Mouse (Mus musculus) frontal cortex, adult 2 months (tissue): ENCODE measurements at regions not wholly inside any gene's neighbourhood (a gene's known extent, or its start where the extent isn't known, plus 50 kb on each side); places are given as distances from the start of the nearest gene placed in this dataset.

Experiments used
- DNase-seq, 2 experiments: peaks; one replicate each; pipeline ENCODE4 v3.0.0; 2022; ENCODE audit warnings: low spot score in 1 of 2; ENCODE audit errors: extremely low spot score in 1 of 2

DNA sequence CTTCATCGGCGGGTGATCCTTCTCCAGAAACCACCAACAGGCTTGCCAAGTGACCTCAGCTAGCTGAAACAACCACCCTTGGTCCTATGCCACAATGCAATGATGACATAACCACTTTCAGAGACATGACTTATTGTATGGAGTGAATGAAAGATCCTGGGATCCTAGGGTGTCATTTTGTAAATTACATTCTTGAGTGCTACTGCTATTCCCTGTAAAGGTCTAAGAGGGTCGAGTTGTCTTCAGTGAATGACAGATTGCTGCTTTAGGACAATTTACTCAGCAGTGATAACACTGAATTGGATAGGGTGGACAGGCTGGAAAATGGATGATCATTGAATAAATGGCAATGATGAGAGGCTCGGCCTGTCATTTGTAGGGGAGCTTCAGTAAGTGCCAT lies 692.4 kb downstream of the Gm9008 start:
- no peak for DNase-seq

DNA sequence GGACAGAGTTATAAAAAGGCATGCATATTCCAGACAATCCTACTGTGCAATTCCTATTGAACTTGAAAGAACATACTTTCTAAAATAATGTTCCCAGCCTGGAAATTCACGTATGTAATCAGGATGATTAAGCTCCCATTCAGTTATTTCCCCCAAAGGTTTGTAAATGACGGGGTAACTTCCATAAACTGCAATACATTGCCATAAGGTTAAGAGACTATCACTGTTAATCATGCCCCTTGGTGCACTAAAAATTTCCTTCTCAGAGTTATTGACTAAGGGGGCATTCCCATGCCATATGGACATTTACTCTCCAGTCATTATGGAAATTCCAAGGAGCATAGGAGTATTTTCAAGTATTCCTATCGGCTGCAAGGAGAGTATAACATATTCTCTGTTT lies 697.6 kb downstream of the Gm9008 start:
- no peak for DNase-seq

DNA sequence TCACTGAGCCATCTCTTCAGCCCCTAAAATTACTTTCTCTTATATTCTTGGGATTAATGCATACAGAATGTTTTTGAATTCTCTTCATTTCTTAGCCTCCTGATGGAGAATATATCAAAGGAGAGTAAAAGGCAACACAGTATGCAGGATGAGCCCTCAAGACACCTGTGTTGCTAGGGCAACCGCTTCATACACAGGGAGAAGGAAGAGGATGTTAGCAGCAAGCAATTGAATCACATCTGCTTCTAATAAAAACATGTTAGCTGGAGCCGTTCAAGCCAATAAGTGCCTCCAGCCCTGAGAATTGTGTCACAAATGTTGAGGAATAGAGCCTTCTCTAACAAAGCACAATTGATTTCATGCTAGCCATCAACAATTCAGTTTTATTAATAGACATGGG lies 698.0 kb downstream of the Gm9008 start:
- DNase-seq: no peak

DNA sequence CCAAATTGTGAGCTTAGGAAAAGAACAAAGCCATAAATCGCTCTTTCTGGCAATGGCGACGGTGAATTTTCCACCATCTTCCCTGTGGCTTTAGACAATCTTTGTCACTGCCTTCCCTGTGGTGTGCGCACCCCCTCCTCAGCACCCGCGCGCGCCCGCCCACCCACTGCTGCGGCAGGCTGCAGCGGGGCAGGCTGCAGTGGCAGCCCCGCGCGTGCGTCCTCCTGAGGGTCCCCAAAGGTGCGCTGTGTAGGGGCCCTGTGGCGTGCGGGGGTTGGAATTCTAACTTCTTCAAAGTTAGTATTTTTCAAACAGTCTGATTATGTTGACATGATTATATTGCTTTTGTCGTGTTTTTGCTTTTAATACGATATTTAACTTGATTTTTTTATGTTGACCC lies 714.9 kb downstream of the Gm9008 start:
- no peak for DNase-seq

DNA sequence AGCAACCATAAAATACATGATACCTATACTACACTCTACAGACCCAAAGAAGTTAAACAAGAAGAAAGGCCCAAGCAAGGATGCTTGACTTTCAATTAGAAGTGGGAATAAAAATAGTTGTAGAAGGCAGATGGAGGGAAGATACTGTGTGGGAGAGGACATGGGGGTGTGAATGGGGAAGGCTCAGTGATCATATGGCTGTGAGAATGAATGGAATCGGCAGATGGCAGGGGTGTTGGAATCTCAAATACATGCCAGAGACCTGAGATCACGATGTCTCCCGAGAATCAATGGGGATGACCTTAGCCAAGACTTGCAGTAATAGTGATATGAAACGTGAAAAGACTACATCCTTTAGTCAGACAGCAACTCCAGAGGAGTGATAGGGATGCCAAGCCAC lies 734.5 kb downstream of the Gm9008 start:
- DNase-seq: peak in 1 of 2 experiments; percentile 13

DNA sequence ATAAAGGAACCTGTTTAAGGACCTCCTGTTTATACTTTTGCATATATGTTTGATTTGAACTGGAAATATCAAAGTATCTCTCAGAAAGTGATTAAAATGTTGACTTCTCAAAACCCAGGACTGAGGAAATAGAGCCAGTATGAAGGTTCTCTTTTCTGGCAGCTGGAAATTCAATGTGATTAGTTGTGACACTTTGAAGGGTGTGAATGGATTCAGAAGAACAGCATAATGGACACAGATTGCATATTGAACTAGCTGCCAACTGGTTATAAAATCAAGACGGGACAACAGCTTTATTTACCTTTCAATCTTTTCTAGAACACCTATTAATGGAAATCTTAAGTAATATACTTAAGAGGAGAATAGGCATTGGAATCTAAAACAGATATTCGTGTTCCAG lies 741.4 kb downstream of the Gm9008 start:
- no peak for DNase-seq
